Mouse (Mus musculus) MEL (cell line): ENCODE results near the gene Fmnl1. TPM values are rescaled to one million over a fixed set of nuclear protein-coding genes. Genes with fewer than 3 reads are reported as not detected.

Experiments
- DNase-seq: peaks from one replicate; pipeline ENCODE4 v3.0.0; 2011; ENCODE audit warnings: low read depth, low spot score
- H3K27ac ChIP-seq: 2 replicates; pipeline ENCODE4 v1.5.1; 2012; ENCODE audit warnings: low read depth, mild to moderate bottlenecking, control low read depth, low read length, moderate library complexity; ENCODE audit not compliant: control insufficient read depth
- H3K27me3 ChIP-seq, 2 experiments: fragments of 150-350 bp in 1 of 2; sonication (generic) in 1 of 2; 2 replicates each; pipeline ENCODE4 v1.6.1; 2012; ENCODE audit warnings: low read length in 2 of 2, mild to moderate bottlenecking in 2 of 2, improper control_type of control experiment in 1 of 2, moderate library complexity in 1 of 2; ENCODE audit not compliant: insufficient read depth in 2 of 2, control insufficient read depth in 1 of 2
- H3K36me3 ChIP-seq, 2 experiments: 2 replicates each; pipeline ENCODE4 v1.6.1; 2012 to 2014; ENCODE audit warnings: low read length in 2 of 2, improper control_type of control experiment in 1 of 2, inconsistent platforms in 1 of 2, mild to moderate bottlenecking in 1 of 2; ENCODE audit not compliant: insufficient read depth in 2 of 2, control insufficient read depth in 1 of 2
- H3K4me1 ChIP-seq, 2 experiments: fragments of 150-350 bp in 1 of 2; sonication (generic) in 1 of 2; 2 replicates each; pipeline ENCODE4 v1.6.1; 2012; ENCODE audit warnings: low read length in 2 of 2, improper control_type of control experiment in 1 of 2, mild to moderate bottlenecking in 1 of 2; ENCODE audit not compliant: insufficient read depth in 2 of 2, control insufficient read depth in 1 of 2
- H3K4me3 ChIP-seq, 2 experiments: fragments of 150-350 bp in 1 of 2; sonication (generic) in 1 of 2; 2 replicates each; pipeline ENCODE4 v1.5.1; 2012; ENCODE audit warnings: low read depth in 2 of 2, low read length in 2 of 2, mild to moderate bottlenecking in 2 of 2, moderate library complexity in 2 of 2, control low read depth in 1 of 2, improper control_type of control experiment in 1 of 2; ENCODE audit not compliant: control insufficient read depth in 1 of 2, insufficient read depth in 1 of 2
- H3K79me2 ChIP-seq: 2 replicates; pipeline ENCODE4 v1.6.1; 2012; ENCODE audit warnings: mild to moderate bottlenecking, low read length, moderate library complexity; ENCODE audit not compliant: control insufficient read depth, poor library complexity, insufficient read depth
- H3K9ac ChIP-seq: 2 replicates; pipeline ENCODE4 v1.6.1; 2012; ENCODE audit warnings: low read depth, mild to moderate bottlenecking, control low read depth, low read length, moderate library complexity; ENCODE audit not compliant: control insufficient read depth, poor library complexity, severe bottlenecking
- H3K9me3 ChIP-seq: fragments of 150-350 bp; sonication (generic); replicated peaks from 2 replicates; pipeline ENCODE4 v1.6.1; 2012; ENCODE audit warnings: mild to moderate bottlenecking, low read length, improper control_type of control experiment, moderate library complexity; ENCODE audit not compliant: insufficient read depth
- CHD2 ChIP-seq: IDR thresholded peaks from 2 replicates; pipeline ENCODE4 v1.6.1; 2011; ENCODE audit warnings: low read length, improper control_type of control experiment
- CTCF ChIP-seq, 3 experiments: IDR thresholded peaks in 2 of 3; conservative IDR thresholded peaks in 1 of 3; 2 replicates each; pipeline ENCODE4 v1.5.1; 2011 to 2012; ENCODE audit warnings: low read length in 3 of 3, low read depth in 2 of 3, mild to moderate bottlenecking in 2 of 3, improper control_type of control experiment in 1 of 3, inconsistent platforms in 1 of 3, mixed read lengths in 1 of 3, moderate library complexity in 1 of 3; ENCODE audit not compliant: control insufficient read depth in 1 of 3, insufficient read depth in 1 of 3, poor library complexity in 1 of 3, severe bottlenecking in 1 of 3
- E2F4 ChIP-seq: IDR thresholded peaks from 2 replicates; pipeline ENCODE4 v1.6.1; 2011; ENCODE audit warnings: low read depth, low read length, improper control_type of control experiment, borderline replicate concordance
- ELF1 ChIP-seq: IDR thresholded peaks from 2 replicates; pipeline ENCODE4 v1.6.1; 2014; ENCODE audit warnings: low read depth, mild to moderate bottlenecking, inconsistent platforms, low read length, improper control_type of control experiment, moderate library complexity
- EP300 ChIP-seq, 2 experiments: IDR thresholded peaks; 2 replicates each; pipeline ENCODE4 v1.6.1; 2011; ENCODE audit warnings: improper control_type of control experiment in 2 of 2, low read length in 2 of 2, low read depth in 1 of 2, mild to moderate bottlenecking in 1 of 2
- GATA1 ChIP-seq: IDR thresholded peaks from 2 replicates; pipeline ENCODE4 v1.6.1; 2011; ENCODE audit warnings: low read depth, low read length, improper control_type of control experiment
- HCFC1 ChIP-seq: IDR thresholded peaks from 2 replicates; pipeline ENCODE4 v1.6.1; 2012; ENCODE audit warnings: low read depth, mild to moderate bottlenecking, inconsistent platforms, low read length, improper control_type of control experiment, moderate library complexity
- JUND ChIP-seq: IDR thresholded peaks from 2 replicates; pipeline ENCODE4 v1.6.1; 2011; ENCODE audit warnings: low read depth, mild to moderate bottlenecking, improper control_type of control experiment, low read length
- KAT2A ChIP-seq: conservative IDR thresholded peaks from 2 replicates; pipeline ENCODE4 v1.6.1; 2012; ENCODE audit warnings: low read depth, low read length, improper control_type of control experiment, inconsistent platforms
- MAFK ChIP-seq: IDR thresholded peaks from 2 replicates; pipeline ENCODE4 v1.6.1; 2011; ENCODE audit warnings: low read depth, mild to moderate bottlenecking, low read length, improper control_type of control experiment, borderline replicate concordance
- MAX ChIP-seq: IDR thresholded peaks from 2 replicates; pipeline ENCODE4 v1.6.1; 2011; ENCODE audit warnings: low read length, improper control_type of control experiment
- MAZ ChIP-seq: IDR thresholded peaks from 2 replicates; pipeline ENCODE4 v1.6.1; 2012; ENCODE audit warnings: low read depth, mild to moderate bottlenecking, inconsistent platforms, low read length, improper control_type of control experiment
- MXI1 ChIP-seq: IDR thresholded peaks from 2 replicates; pipeline ENCODE4 v1.6.1; 2011; ENCODE audit warnings: mild to moderate bottlenecking, low read depth, low read length, improper control_type of control experiment
- MYB ChIP-seq: IDR thresholded peaks from 2 replicates; pipeline ENCODE4 v1.6.1; 2011; ENCODE audit warnings: mild to moderate bottlenecking, low read depth, low read length, improper control_type of control experiment
- MYC ChIP-seq: IDR thresholded peaks from 2 replicates; pipeline ENCODE4 v1.6.1; 2011; ENCODE audit warnings: low read depth, mild to moderate bottlenecking, low read length, improper control_type of control experiment, moderate library complexity
- NELFE ChIP-seq: IDR thresholded peaks from 2 replicates; pipeline ENCODE4 v1.6.1; 2011; ENCODE audit warnings: low read depth, low read length, improper control_type of control experiment
- POLR2A ChIP-seq, 2 experiments: IDR thresholded peaks; 2 replicates each; pipeline ENCODE4 v1.6.1; 2011 to 2012; ENCODE audit warnings: low read length in 2 of 2, mild to moderate bottlenecking in 2 of 2, control low read depth in 1 of 2, improper control_type of control experiment in 1 of 2, low read depth in 1 of 2, moderate library complexity in 1 of 2; ENCODE audit not compliant: control insufficient read depth in 1 of 2, insufficient read depth in 1 of 2, poor library complexity in 1 of 2
- POLR2AphosphoS2 ChIP-seq: IDR thresholded peaks from 2 replicates; pipeline ENCODE4 v1.6.1; 2011; ENCODE audit warnings: low read length, improper control_type of control experiment
- POLR2AphosphoS5 ChIP-seq: IDR thresholded peaks from 2 replicates; pipeline ENCODE4 v1.6.1; 2012; ENCODE audit warnings: low read depth, borderline replicate concordance, mild to moderate bottlenecking, inconsistent platforms, low read length, moderate library complexity, mixed read lengths
- RAD21 ChIP-seq: IDR thresholded peaks from 2 replicates; pipeline ENCODE4 v1.6.1; 2011; ENCODE audit warnings: mild to moderate bottlenecking, low read depth, low read length, improper control_type of control experiment
- RCOR1 ChIP-seq: IDR thresholded peaks from 2 replicates; pipeline ENCODE4 v1.6.1; 2012; ENCODE audit warnings: low read depth, mild to moderate bottlenecking, inconsistent platforms, low read length, improper control_type of control experiment
- TBP ChIP-seq: IDR thresholded peaks from 2 replicates; pipeline ENCODE4 v1.8.0; 2011; ENCODE audit warnings: low read depth, low read length, improper control_type of control experiment
- TCF12 ChIP-seq: IDR thresholded peaks from 2 replicates; pipeline ENCODE4 v1.6.1; 2014; ENCODE audit warnings: low read depth, mild to moderate bottlenecking, inconsistent platforms, low read length, improper control_type of control experiment, moderate library complexity
- USF1 ChIP-seq: IDR thresholded peaks from 2 replicates; pipeline ENCODE4 v1.6.1; 2014; ENCODE audit warnings: low read depth, mild to moderate bottlenecking, inconsistent platforms, low read length, improper control_type of control experiment, moderate library complexity
- USF2 ChIP-seq, 2 experiments: IDR thresholded peaks; 2 replicates each; pipeline ENCODE4 v1.6.1; 2011 to 2012; ENCODE audit warnings: improper control_type of control experiment in 2 of 2, low read length in 2 of 2, borderline replicate concordance in 1 of 2, inconsistent platforms in 1 of 2, low read depth in 1 of 2, mild to moderate bottlenecking in 1 of 2; ENCODE audit not compliant: insufficient read depth in 1 of 2
- ZC3H11A ChIP-seq: IDR thresholded peaks from 2 replicates; pipeline ENCODE4 v1.6.1; 2012; ENCODE audit warnings: low read depth, mild to moderate bottlenecking, inconsistent platforms, low read length, improper control_type of control experiment
- ZKSCAN1 ChIP-seq: IDR thresholded peaks from 2 replicates; pipeline ENCODE4 v1.6.1; 2012; ENCODE audit warnings: low read depth, mild to moderate bottlenecking, inconsistent platforms, low read length, improper control_type of control experiment, moderate library complexity
- ZMIZ1 ChIP-seq: IDR thresholded peaks from 2 replicates; pipeline ENCODE4 v1.6.1; 2012; ENCODE audit warnings: low read depth, mild to moderate bottlenecking, inconsistent platforms, low read length, improper control_type of control experiment, moderate library complexity
- ZNF384 ChIP-seq: IDR thresholded peaks from 2 replicates; pipeline ENCODE4 v1.6.1; 2012; ENCODE audit warnings: low read depth, mild to moderate bottlenecking, inconsistent platforms, low read length, improper control_type of control experiment
- polyA plus RNA-seq, 2 experiments: library from polyadenylated mRNA; stranded (reverse) in 1 of 2; unstranded in 1 of 2; fragments of >175 nt in 1 of 2; fragments of >200 nt in 1 of 2; gene quantifications; 2 replicates each; pipeline versions ENCODE4 v1.2.1 to v1.2.4; 2012; ENCODE audit warnings: low replicate concordance in 2 of 2, low read depth in 1 of 2; ENCODE audit not compliant: insufficient read length in 2 of 2, insufficient read depth in 1 of 2, missing spikeins in 1 of 2
- total RNA-seq: library from RNA; depleted of rRNA; stranded (reverse); fragments of 300-350 nt; gene quantifications from 2 replicates; pipeline ENCODE4 v1.2.3, GENCODE M21; 2012

Fmnl1 gene
- total and polyA plus RNA-seq, 3 experiments, result 1.7 to 17.2 TPM; not detected in 1

DNA sequence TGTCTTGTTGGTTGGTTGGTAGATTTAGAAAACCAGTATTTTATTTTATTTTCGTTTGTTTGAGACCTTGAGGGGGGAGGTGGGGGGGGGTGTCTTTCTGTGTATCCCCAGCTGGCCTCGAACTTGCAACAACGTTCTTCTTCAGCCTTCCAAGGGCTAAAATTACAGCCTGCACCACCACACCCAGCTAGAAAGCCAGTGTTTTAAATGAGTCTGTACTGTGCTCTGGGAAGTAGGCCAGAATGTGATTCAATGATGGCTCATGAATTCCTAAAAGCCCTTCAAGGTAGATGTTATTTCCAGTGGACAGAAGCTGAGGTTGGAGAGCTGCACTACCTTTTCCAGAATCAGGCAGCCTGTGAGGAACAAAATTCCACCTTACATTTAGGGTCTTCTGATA lies 36.7 kb upstream of the Fmnl1 start:
- peaks cover 0 to 43% of the 10 kb centered on the region in 2 experiments; a peak in 2 of 4 replicates for H3K36me3 ChIP-seq
- H3K27ac ChIP-seq, result peak overlapping the region; percentile 63
- peaks cover 20% of the 10 kb centered on the region for H3K79me2 ChIP-seq
- TF ChIP-seq ELF1 (peak; percentile 40; the same call in 1 of the 2 replicates), MYB (no peak), MAZ (0 out of 2 replicates have a peak, but pooled peaks have one; percentile 48), POLR2AphosphoS2 (no peak), CTCF (IDR thresholded peaks at IDR 0.05 in 2 of 3, conservative IDR thresholded peaks at IDR 0.05 in 1 of 3; ENCODE audit: control insufficient read depth in 1 of 3, insufficient read depth in 1 of 3, low read depth in 2 of 3, low read length in 3 of 3, poor library complexity in 1 of 3, severe bottlenecking in 1 of 3) (no peak), TBP (peak; percentile 99), MYC (no peak), USF2 (IDR thresholded peaks at IDR 0.05; ENCODE audit: borderline replicate concordance in 1 of 2, insufficient read depth in 1 of 2, low read depth in 1 of 2, low read length in 2 of 2) (no peak), MAFK (0 out of 2 replicates have a peak, but pooled peaks have one; percentile 52), TCF12 (no peak), EP300 (IDR thresholded peaks at IDR 0.05; ENCODE audit: low read depth in 1 of 2, low read length in 2 of 2) (no peak; a peak in 1 of 4 replicates), CHD2 (no peak), NELFE (no peak; the same call in 1 of the 2 replicates), RCOR1 (no peak), POLR2AphosphoS5 (no peak)
- no peaks in the 10 kb centered on the region for H3K27me3 ChIP-seq
- H3K9me3 ChIP-seq, result no peaks in the 10 kb centered on the region
- peak overlapping the region; percentile 52 to 58; a peak in 3 of 4 replicates for H3K4me3 ChIP-seq
- peaks cover 22 to 30% of the 10 kb centered on the region in 2 experiments for H3K4me1 ChIP-seq
- peak; percentile 66 for DNase-seq
- peak overlapping the region; percentile 71 for H3K9ac ChIP-seq

DNA sequence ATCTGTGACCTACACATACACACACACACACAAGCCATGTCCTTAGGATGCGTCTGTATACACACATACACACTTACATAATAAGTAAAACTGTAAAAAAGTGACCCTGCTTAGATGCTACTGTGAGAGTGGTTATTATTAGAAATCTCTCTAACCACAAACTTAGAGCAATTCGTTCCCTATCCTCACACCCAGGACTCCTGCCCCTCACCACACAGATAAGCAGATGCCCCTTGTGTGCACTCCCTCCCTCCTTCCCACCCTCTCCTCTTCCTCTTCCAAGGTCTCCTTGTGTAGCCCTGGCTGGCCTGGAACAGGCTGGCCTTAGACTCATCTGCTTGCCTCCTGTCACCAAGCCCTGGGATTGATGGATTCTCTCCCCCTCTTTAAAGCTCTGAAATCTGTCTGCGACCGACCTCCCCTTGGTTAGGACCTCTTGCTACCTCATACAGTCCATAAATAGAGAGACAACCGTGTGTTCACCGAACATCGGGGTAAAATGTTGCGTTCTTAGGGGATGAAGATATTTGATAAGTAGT lies 34.8 kb upstream of the Fmnl1 start:
- DNase-seq, result peak; percentile 80
- Histone ChIP-seq H3K27ac (peak overlapping the region; percentile 35), H3K4me1 (peaks cover 22 to 30% of the 10 kb centered on the region in 2 experiments), H3K27me3 (no peaks in the 10 kb centered on the region), H3K36me3 (peaks cover 0 to 36% of the 10 kb centered on the region in 2 experiments; a peak in 2 of 4 replicates), H3K9me3 (no peaks in the 10 kb centered on the region), H3K4me3 (no peak overlapping the region), H3K9ac (no peak overlapping the region), H3K79me2 (peaks cover 17% of the 10 kb centered on the region)
- TF ChIP-seq ZKSCAN1, result no peak
- peak; percentile 88 to 92 for TF ChIP-seq EP300 (IDR thresholded peaks at IDR 0.05; ENCODE audit: low read depth in 1 of 2, low read length in 2 of 2)
- no peak for TF ChIP-seq HCFC1
- no peak for TF ChIP-seq USF1
- no peak for TF ChIP-seq CHD2
- no peak for TF ChIP-seq JUND
- TF ChIP-seq TCF12, result peak; percentile 92
- TF ChIP-seq ZNF384, result no peak
- no peak for TF ChIP-seq E2F4
- TF ChIP-seq MAFK, result no peak; the same call in 1 of the 2 replicates
- TF ChIP-seq ZC3H11A, result no peak
- TF ChIP-seq POLR2AphosphoS5, result no peak
- TF ChIP-seq MYB, result no peak
- TF ChIP-seq POLR2A (IDR thresholded peaks at IDR 0.05; ENCODE audit: control insufficient read depth in 1 of 2, insufficient read depth in 1 of 2, low read depth in 1 of 2, low read length in 2 of 2, poor library complexity in 1 of 2), result no peak
- no peak for TF ChIP-seq USF2 (IDR thresholded peaks at IDR 0.05; ENCODE audit: borderline replicate concordance in 1 of 2, insufficient read depth in 1 of 2, low read depth in 1 of 2, low read length in 2 of 2)
- TF ChIP-seq RAD21, result no peak
- no peak for TF ChIP-seq KAT2A
- no peak for TF ChIP-seq ZMIZ1
- TF ChIP-seq MXI1, result no peak
- TF ChIP-seq POLR2AphosphoS2, result no peak
- 0 out of 2 replicates have a peak, but pooled peaks have one; percentile 52 for TF ChIP-seq MYC
- no peak for TF ChIP-seq MAX
- peak; percentile 84 for TF ChIP-seq RCOR1
- TF ChIP-seq GATA1, result peak; percentile 92
- no peak for TF ChIP-seq NELFE
